Mouse (Mus musculus) MEL-GATA-1-ER (cell line): ENCODE data around the gene Mroh8.
"Not testable (repeated sequence)": the region's sequence is repeated elsewhere in the genome, so short reads cannot be mapped to it uniquely, and the experiment has no call there.

ENCODE experiments used
- DNase-seq: peaks from one replicate; pipeline ENCODE4 v3.0.0-alpha.2; 2012; ENCODE audit warnings: low read depth; ENCODE audit errors: extremely low read depth

Mroh8 gene

GRCm38 (mm10) chr2:157201081-157201830, 78.1 kb downstream of the Mroh8 start:
- DNase-seq, result no peak

DNA sequence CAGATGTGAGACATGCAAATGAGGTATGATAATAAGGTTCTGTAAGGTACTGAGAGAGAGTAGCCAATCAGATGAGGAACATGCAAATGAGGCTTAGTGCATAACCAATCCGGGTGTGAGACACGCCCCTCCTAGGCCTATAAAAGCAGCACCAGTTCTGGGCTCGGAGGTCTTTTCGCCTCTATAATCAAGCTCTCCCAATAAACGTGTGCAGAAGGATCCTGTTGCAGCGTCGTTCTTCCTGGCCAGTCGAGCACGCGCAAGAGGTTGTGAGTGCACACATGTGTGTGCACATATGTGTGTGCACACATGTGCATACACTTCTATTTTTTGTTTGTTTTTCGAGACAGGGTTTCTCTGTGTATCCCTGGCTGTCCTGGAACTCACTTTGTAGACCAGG, 80.9 kb downstream of the Mroh8 start:
- DNase-seq, result not testable (repeated sequence)

DNA sequence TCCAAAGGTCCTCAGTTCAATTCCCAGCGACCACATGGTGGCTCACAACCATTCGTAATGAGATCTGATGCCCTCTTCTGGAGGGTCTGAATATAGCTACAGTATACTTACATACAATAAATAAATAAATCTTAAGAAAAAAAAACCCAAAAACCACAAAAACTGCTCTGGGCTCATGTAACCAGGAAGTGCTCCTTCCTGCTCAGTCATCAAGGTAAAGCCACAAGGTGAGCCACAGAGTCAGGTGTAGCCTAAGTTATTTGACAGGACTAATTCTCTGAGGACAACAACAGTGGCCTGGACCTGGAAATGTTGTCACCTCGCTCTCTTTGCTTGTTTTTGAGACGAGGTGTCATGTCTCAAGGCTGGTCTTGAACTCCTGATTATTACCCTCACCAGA, 88.7 kb downstream of the Mroh8 start:
- no peak for DNase-seq

- no peak for DNase-seq
Measured at GRCm38 (mm10) chr2:157187223-157187622, 92.1 kb downstream of the Mroh8 start.

DNA sequence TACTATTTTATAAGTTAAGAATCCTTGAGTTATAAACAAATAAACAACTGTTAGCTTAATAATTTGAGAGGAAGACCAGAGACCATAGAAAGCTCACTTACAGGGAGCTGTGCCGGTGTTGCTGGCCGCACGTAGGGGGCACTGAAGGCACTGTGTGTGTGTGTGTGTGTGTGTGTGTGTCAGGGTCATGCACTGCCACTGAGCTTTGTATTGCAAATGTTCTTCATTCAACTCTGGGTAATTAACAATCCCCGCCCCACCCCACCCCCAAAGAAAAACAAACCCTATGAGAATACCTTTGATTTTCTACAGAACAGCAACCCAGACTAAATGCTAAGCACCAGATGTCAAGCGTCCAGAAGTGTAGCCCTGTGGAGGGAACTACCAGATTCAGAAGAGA, 92.8 kb downstream of the Mroh8 start:
- no peak for DNase-seq

DNA sequence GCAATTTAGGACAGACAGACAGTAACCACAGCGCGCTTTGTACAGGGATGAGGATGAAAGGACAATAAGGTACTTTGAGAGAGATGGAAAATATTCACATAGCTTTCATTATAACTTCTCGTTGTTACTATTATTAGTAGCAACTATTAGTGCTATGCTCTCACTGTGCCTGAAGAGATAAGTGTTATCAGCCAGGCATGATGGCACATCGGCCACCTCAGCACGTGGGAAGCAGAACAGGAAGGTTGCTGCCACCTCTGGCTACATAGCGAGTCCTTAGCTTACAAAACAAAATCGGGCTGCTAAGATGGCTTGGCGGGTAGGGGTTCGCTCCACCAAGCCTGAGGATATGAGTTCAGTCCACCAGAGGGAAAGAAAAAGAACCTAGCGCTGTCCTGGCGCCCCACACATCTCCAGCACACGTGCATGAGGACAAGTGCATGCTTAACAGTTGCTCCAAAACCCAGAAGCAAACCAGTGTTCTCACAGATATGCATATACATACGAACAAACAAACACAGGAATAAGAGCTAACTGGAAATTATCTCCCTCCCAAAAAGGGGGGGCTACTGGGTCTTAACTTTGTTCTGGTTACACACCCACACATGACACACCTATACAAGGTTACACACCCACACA, 94.2 kb downstream of the Mroh8 start:
- DNase-seq, result no peak

DNA sequence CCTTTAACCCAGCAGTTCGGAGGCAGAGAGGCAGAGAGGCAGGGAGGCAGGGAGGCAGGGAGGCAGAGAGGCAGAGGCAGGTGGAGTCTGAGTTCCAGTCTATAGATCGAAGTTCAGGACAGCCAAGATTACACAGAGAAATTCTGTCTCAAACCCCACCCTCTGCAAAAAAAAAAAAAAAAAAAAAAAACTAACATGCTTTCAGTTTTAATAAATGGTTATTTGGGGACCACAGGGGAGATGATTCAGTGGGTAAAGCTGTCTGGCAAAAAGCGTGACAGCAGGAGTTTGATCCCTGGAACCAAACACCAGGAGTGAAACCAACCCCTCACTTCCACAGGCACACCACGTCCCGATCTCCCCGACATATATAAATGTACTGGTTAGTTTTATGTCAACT, 101.2 kb downstream of the Mroh8 start:
- DNase-seq, result no peak

GRCm38 (mm10) chr2:157176248-157176647, 103.1 kb downstream of the Mroh8 start:
- no peak for DNase-seq

DNA sequence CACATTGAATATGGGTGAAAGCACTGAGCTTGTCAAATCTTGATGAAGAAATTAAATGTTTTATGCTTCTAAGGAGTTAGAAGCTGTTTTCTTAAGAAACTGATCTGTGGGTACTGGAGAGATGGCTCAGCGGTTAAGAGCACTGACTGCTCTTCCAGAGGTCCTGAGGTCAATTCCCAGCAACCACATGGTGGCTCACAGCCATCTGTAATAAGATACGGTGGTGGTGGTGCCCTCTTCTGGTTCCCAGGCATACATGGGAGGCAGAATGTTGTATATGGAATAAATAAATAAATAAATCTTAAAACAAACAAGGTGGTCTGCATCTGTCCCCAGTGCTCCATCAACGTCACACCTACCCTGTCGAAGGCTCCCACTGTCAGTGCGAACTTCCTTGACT, 104.9 kb downstream of the Mroh8 start:
- DNase-seq, result no peak

GRCm38 (mm10) chr2:157173555-157173954, 105.8 kb downstream of the Mroh8 start:
- DNase-seq, result no peak

DNA sequence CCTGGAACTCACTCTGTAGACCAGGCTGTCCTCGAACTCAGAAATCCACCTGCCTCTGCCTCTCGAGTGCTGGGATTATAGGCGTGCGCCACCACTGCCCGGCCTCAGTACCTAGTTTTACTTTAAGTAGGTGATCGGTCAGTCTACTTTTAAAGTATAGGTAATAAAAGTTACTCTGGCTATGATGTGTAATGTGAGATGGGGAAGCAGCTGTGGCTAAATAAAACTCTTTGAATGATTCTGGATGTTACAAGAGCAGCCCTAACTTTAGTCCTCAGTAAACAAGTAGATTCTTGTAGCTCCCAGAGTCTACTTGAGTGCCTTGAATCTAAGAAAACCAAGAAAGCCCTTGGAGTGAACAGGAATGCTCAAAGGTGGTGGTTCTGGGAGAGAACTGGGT, 106.4 kb downstream of the Mroh8 start:
- DNase-seq, result no peak

- no peak for DNase-seq
Measured at GRCm38 (mm10) chr2:157170626-157171025, 108.7 kb downstream of the Mroh8 start.

- no peak for DNase-seq
Measured at GRCm38 (mm10) chr2:157170166-157170565, 109.2 kb downstream of the Mroh8 start.

DNA sequence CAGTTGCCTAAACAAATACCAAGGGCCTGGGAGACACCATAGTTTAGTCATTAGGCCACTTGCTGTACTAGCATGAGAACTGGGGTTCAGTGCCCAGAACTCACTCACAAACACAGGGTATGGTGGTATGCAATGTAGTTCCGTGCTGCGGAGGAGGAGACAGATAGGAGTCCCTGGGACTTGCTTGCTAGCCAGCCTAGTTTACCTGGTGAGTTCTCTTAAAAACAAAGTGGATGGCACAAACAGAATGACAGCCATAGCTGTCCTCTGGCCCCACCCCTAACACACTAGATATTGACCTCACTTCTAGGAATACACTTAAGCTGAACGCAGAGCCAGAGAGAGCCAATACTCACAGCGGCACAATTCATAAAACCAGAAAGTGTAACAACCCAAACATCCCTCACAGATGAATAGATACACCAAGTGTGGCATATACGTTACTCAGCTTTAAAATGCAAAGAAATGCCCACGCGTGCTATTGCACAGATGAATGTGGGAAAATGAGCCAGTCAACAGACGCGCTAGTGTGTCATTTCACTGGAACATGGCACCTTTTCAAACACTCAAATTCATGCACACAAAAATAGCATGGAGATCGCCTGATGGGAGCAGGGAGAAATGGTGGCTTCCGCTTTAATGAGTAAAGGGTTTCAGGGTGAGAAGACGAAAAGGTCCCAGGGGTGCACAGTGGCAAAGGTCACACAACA, 112.8 kb downstream of the Mroh8 start:
- no peak for DNase-seq

DNA sequence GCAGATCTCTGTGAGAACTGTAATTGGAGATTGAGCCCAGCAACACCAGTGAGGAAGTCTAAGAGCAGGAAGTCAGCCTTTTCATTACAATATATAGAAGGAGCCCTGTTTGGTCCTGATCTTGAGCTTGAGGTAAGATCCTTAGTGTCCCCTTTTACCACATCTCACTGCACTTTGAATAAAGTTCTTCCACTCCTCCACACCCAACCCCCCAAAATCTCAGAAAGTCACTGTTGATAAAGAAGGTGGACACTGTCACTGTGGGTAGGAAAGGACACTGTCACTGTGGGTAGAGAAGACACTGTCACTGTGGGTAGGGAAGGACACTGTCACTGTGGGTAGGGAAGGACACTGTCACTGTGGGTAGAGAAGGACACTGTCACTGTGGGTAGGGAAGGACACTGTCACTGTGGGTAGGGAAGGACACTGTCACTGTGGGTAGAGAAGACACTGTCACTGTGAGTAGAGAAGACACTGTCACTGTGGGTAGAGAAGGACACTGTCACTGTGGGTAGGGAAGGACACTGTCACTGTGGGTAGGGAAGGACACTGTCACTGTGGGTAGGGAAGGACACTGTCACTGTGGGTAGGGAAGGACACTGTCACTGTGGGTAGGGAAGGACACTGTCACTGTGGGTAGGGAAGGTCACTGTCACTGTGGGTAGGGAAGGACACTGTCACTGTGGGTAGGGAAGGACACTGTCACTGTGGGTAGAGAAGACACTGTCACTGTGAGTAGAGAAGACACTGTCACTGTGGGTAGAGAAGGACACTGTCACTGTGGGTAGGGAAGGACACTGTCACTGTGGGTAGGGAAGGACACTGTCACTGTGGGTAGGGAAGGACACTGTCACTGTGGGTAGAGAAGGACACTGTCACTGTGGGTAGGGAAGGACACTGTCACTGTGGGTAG, 113.8 kb downstream of the Mroh8 start:
- DNase-seq, result not testable (repeated sequence)

- no peak for DNase-seq
Measured at GRCm38 (mm10) chr2:157164101-157164500, 115.2 kb downstream of the Mroh8 start.
